Mouse (Mus musculus): Measurements from ENCODE around the gene Oxtr.

Oxtr gene

DNA sequence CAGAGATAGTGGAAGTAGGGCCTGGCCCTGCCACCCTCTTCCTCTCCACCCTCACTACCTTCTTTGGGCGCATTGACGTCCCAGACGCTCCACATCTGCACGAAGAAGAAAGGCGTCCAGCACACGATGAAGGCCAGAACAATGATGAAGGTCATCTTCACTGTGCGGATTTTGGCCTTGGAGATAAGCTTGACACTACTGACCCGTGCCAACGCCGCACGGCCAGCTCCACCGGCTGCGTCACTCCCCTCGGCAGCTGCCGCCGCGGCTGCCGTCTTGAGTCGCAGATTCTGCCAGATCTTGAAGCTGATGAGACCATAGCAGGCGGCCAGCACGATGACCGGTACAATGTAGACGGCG, 942 bp downstream of the Oxtr start:
- DNase-seq (ENCODE audit: low spot score in 2 of 2) = no peak

DNA sequence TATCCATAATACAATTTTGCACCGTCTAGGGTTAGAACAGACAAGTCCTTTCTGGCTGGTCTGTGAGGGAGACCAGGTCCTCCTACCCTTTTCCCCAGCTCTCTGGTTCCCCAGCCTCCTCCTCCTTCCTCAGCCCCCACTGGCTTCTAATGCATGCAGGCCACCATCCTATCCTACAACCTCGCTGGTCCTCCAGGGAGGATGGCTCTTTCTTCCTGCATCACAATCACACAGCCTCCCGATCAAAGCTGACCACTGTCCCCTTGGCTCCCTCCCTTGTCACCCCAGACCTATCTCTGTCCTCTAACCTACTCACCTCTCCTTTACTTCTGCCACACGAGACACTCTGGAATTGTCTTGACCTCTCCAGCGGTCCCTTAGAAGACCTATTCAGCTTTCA, 1.8 kb downstream of the Oxtr start:
- no peak for DNase-seq (ENCODE audit: low spot score in 2 of 2)

DNA sequence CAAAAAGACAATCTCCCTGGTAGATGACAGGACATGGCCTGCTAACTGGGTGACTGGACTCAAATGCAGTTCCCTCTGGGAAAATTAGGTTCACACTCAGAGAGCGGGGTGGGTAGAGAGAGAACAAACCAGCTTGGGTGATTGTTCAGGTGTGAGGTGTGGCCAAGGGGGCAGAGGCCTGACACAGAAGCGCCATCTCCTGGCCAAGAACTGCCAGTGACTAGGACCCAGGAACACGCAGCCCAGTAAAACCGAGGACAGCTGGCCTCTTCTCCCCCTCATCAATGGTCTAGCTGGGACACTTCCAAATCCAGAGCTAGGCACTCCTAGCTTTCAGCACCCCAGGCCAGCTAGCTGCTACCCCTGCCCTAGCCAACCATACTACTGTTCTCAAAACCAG, 5.4 kb downstream of the Oxtr start:
- DNase-seq (ENCODE audit: low spot score in 2 of 2) = peak in 1 of 2 experiments; percentile 26

DNA sequence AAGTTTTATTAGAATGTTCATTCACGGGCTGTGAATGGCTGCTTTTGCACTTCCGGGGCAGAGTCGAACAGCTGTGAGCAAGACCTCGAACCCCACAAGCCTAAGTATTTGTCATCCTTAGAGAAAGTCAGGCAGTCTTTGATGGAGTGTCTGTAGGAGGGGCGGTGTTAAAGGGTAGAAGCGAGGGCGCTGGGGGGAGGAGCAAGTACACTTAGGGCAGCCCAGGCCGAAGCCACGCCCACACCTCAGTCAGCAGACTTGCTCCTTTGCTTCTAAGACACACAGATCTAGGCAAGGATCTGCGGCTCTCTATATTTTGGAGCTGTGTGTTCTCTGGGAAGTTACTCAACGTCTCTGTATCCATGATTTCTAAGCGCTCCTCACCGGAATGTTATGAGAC, 9.9 kb downstream of the Oxtr start:
- DNase-seq (ENCODE audit: low spot score in 2 of 2) = no peak

DNA sequence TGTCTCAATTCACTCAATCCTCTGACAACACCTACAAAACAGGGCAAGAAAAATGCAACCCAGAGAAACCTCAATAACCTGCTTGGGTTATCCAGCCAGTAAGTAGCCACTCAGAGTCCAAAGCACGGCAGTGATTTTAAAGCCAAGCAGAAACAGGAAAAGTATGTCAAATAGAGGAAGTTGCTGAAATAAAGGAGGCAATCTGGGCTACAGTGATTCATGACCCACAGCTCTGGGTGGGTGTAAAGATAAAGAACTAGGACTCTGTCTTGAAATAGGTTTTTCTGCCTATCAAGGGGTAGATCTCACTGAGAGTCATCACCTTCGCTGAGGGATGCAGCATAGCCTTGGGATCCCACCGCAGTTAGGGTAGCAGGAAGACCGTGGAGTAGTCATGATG, 18.1 kb downstream of the Oxtr start:
- no peak for DNase-seq (ENCODE audit: low spot score in 2 of 2)

DNA sequence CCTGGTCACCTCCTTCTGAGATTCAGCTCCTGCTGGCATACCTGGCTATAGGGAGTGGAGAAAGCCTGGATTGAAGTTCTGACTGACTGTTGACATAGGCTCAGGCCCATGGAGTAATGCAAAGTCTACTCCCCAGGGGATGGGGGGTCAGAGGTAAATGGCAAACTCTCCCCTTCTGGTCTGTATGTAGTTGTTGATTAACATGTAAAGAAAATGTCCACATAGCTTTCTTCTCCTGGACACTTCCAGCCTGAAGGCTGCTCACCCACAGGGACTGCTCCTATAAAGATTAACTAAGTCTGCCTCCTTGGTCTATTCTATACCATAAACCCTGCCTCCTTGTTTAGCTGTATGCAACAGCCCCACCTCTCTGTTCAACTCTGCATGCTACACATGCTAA, 23.7 kb downstream of the Oxtr start:
- no peak for DNase-seq (ENCODE audit: low spot score in 2 of 2)

DNA sequence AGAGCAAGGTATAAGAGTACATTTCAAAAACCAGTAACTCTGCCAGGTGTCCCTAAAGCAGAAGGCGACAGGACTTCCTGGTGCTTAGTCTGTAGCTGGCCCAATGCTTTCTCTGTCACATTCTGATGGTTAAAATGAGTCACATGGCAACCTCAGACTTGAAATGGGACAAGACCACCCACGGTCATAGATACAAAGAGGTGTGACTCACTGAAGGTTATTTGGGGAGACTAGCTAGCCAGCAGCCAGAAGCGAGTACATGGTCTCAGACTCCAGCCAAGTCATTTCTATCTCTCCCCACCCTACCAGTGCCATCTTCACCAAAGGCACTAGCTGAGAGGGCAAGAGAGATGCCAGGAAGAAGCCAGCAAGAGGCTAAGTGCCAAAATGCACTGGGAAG, 24.3 kb downstream of the Oxtr start:
- no peak for DNase-seq (ENCODE audit: low spot score in 2 of 2)

DNA sequence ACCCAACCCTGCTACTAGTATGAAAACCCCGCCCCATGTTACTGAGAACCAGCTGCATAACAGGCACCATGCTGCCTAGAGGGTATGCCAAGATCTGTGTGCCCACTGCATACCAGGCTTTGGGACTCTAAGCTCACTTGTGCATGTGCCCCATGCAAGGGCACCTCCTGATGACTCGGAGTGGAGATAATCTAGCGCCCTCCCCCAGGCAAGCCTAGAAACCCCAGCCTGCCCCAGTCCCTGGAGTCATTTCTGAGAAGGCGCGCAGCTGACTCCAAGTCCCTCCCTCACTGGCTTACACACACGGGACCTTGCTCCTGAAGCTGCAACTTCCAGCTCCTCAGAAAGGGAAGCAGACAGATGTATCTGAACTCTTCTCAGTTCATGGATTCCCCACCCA, 26.4 kb downstream of the Oxtr start:
- DNase-seq (ENCODE audit: low spot score in 2 of 2) = no peak

DNA sequence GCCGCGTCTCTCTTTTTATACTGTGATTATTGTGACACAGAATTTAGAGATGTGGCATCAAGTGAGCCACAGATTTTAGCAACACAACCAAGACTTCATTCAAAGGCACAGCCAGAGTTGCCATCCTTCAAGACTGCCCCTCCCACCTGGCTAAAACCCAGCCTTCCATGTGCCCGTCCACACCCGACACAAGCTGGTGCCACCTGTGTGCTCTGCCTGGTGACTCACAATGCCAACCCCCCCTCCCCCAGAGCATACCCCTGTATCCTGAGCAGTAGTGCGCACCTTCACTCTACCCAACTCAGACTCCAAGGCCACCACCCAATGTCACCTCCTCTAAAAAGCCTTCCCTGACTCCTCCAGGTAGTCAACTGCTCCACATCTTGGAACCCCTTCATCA, 28.3 kb downstream of the Oxtr start:
- no peak for DNase-seq (ENCODE audit: low spot score in 2 of 2)

DNA sequence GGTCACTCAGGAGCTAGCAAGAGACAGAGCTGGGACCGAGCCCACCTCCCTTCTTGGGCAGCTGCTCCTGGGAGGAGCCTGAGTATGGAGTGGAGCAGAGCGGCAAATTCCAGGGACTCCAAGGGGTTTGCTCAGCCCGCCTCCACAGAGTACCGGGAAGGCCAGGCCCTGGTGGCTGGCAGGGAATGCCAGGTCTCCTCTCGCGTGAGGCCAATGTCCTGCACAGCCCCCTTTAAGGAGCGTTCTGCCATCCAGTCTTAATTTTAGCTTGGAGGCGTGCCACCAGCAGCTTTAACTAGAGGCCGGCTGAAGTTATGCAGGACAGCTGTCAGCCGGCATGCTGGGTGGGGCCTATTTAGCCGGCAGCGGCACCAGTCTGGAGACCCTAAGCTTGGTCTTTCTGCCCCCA, 30.4 kb downstream of the Oxtr start, which contains the start of gene Cav3:
Gene Cav3 (plus strand): TSS at position 165 of the 409 bp plus-strand sequence.
- no peak for DNase-seq (ENCODE audit: low spot score in 2 of 2)

DNA sequence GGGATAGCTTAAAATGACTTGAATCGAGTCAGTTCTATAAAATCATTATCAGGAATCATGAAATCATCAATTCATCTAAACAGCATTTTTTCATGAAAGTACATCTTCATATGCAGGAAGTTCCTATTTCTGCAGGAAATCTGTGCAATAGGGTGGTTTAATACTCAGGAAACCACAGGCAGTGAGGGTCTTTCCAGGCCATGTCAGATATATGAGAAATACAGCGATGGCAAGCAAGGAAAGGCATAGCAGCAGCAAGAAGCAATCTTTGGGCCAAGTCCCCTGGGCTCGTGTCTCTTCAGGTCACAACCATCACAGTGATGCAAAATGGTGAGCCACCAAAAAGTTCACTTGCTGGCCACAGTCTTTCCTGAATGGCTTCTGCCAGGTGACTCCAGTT, 44.1 kb downstream of the Oxtr start:
- DNase-seq (ENCODE audit: low spot score in 2 of 2) = no peak

DNA sequence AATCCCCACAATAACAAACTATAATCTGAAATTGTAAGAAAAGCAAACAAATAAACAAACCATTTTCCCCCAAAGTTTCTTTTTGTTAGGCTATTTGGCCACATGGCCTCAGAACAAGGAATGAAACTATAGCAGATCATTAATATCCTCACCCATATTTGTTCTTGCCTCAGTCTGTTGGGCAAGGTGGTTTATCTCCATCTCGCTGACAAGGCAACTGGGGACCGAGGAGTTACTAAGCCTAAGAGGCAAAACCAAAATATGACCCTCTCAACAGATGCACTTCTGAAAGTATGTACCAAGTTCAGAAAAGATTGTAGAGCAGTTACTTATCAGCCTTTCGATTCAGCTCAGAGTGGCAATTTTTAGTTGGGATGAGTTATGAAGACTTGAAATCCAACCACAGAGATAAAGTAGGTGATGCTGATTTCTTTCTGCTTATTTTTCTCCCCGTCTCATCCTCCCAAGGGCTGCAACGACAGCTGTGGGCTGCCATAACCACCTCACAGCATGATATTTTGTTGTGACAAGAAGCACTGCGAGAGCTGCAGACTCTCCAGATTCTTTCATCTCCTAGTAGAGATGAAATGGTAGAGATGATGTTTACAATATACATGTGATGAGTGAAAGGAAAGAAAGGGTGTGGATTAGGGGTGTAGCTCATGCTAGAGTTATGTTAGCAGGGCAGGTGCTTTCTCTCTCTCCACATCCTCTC, 63.6 kb downstream of the Oxtr start:
- no peak for DNase-seq (ENCODE audit: low spot score in 2 of 2)

DNA sequence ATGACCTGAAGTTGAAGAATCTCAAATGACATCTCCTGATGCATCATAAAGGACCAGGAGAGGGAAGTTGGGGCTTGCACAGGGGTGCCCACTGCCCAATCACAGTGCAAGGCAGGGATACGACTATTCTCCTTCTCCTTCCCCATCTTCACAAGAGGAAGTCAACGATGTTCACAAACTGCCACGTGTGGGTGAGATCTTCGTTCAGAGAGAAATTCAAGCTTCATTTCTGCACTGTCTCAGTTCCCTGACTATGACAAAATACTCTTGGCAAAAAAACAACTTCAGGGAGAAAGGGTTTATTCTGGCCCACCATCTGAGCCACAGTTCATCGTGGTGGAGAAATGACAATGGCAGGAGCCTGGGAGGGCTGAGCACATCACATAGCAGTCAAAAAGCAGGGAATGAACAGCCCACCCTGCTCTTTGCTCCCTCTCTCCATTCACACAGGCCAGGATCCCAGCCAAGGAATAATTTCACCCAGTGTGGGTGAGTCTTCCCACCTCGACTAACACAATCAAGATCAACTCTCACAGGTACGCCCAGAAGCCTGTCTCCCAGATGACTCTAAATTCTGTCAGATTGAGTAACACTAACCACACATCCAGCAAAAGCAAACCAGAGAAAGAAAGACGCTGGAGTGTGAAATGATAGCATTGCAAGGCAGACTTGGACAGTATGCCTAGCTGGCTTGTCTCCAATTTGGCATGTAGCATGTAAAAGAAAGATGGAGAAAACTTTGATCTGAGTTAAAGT, 65.8 kb downstream of the Oxtr start:
- peak; percentile 38 to 43 for DNase-seq (ENCODE audit: low spot score in 2 of 2)
